Mouse (Mus musculus) G1E (cell line): ENCODE results near the gene Mrgpra4.

Source experiments
- CTCF ChIP-seq: IDR thresholded peaks from 2 replicates; pipeline ENCODE4 v1.5.1; 2012; ENCODE audit warnings: low read depth, low read length, inconsistent platforms, mixed read lengths
- GATA1 ChIP-seq: IDR thresholded peaks from 2 replicates; pipeline ENCODE4 v1.6.1; 2012; ENCODE audit warnings: borderline replicate concordance, low read length, inconsistent platforms, mixed read lengths

DNA sequence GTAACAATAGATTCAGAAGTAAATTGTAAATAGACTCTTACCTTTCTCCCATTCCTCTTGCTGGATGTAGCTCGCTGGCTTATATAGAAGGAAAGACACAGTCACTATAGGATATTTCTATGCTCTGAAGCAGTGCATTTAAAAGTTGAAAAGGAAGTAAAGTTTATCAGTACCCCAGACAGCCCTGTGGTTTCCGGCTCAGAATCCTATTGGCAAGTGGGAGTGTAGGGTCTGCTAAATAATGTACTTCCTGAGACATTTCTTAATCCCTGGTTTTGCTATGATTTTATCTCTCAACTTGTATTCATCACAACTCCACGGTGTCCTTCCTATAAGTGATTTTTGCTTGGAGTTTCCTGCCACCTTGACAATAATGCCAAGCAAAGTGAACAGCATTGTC lies 13.8 kb upstream of the Mrgpra4 start:
- TF ChIP-seq CTCF (no peak), GATA1 (no peak)
